Mouse (Mus musculus) testis, adult 10 weeks (tissue): ENCODE measurements around the gene Ankrd24. TPM values are rescaled to one million over a fixed set of nuclear protein-coding genes. Genes with fewer than 3 reads are reported as not detected.

Experiments
- polyA plus RNA-seq: library from polyadenylated mRNA; stranded (reverse); fragments of 350-450 nt; fragmentation: Illumina TruSeq; extraction: RNeasy Lipid Tissue Mini Kit (QIAGEN cat#74804); gene quantifications from one replicate; pipeline ENCODE4 v1.2.3, GENCODE M21; 2014; ENCODE audit warnings: low read depth, low replicate concordance

Ankrd24 gene
- polyA plus RNA-seq, result 1.0 TPM

GRCm38 (mm10) chr10:81628390-81628789 is at the start of gene Ankrd24:
TSS of gene Ankrd24 (plus strand) at chr10:81628540.

DNA sequence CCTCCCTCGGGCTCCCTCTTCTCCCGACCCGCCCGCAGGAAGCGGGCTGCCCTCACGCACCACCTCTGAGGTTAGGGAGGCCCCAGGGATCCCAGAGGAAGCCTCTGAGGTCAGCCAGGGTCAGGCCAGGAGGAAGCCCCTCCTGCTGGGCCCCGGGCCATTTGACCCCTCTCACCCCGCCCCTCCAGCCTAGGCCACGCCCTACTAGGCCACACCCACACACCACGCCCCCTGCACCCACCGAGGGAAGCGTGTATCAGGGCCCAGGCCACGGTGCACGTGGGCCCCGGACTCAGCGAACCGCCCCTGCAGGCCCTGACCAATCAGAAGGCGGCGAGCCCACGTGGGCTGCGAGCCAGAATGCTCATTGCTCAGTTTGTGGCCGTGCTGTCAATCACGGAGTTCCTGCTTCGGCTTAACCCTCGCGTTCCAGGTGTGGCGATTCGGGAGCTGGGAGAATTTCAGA is 27.6 kb upstream of the Ankrd24 start, which contains the start of gene Tle6:
Tle6 (minus strand) TSS at position 336 of the 466 bp plus-strand sequence.

GRCm38 (mm10) chr10:81605974-81606751 is 22.2 kb upstream of the Ankrd24 start, which contains the start of gene BC025920:
TSS of gene BC025920 (plus strand) at chr10:81606270.

DNA sequence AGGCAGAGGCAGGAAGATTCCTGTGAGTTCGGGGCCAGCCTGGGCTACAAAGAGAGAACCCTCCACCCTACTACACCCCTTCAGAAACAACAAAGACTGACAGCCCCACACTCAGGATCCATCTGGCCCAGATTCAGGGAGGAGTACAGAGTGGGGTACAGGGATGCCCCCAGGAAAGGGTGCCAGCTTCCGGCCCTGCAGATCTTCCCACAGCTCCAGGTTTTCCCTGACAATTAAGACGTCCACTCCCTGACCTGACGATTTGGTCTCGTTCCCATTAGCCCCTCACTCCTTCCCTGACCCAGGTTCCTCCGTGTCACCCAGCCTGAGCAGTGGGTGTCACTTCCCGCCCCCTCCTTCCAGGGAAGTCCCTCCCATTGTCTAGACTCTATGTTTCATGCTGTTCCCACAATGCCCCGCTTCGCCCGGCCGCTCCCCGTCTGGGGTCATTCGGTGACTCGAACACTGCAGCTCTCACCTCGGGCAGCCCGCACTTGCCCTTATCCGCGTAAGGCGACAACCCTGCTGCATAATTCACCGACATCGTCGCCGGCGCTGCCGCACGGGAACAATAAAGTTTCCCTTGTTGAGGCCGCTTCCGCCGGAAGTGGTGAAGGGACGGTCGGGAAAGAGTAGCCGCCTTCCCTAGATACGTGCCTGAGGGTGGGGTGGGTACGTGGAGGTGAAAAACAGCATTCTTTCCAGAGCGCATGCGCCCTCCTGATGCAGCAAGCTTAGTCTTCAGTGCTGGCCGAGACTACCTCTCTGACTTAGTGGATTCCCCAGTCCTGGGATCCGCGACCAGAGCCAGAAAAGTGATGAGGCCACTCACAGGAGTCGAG is 1.1 kb upstream of the Ankrd24 start, which contains the start of gene Sirt6:
Sirt6 (minus strand) TSS at position 804 of the 842 bp plus-strand sequence.

GRCm38 (mm10) chr10:81648803-81649775 is 20.7 kb downstream of the Ankrd24 start, which contains the start of gene Gm10778:
TSS of gene Gm10778 (plus strand) at chr10:81649059.

Other genes with a start within 250 kb of the Ankrd24 start
- not detected for gene Dohh, start 244.1 kb upstream of the Ankrd24 start, polyA plus RNA-seq
- gene Gm48551, start 244.1 kb upstream of the Ankrd24 start, polyA plus RNA-seq, result 0.20 TPM
- gene Gm48552, start 239.5 kb upstream of the Ankrd24 start, polyA plus RNA-seq, result not detected
- gene Smim24, start 235.5 kb upstream of the Ankrd24 start, polyA plus RNA-seq, result 273 TPM
- 3.2 TPM for gene Nfic, start 172.9 kb upstream of the Ankrd24 start, polyA plus RNA-seq
- gene Celf5, start 145.8 kb upstream of the Ankrd24 start, polyA plus RNA-seq, result 4.3 TPM
- not detected for gene Ncln, start 132.1 kb upstream of the Ankrd24 start, polyA plus RNA-seq
- not detected for gene S1pr4, start 128.4 kb upstream of the Ankrd24 start, polyA plus RNA-seq
- gene Gna15, start 104.3 kb upstream of the Ankrd24 start, polyA plus RNA-seq, result not detected
- 1.9 TPM for gene Gna11, start 83.3 kb upstream of the Ankrd24 start, polyA plus RNA-seq
- 4.5 TPM for gene Aes, start 69.1 kb upstream of the Ankrd24 start, polyA plus RNA-seq
- 1.5 TPM for gene Tle2, start 54.0 kb upstream of the Ankrd24 start, polyA plus RNA-seq
- gene Tle6, start 27.5 kb upstream of the Ankrd24 start, polyA plus RNA-seq, result 0.90 TPM
- gene BC025920, start 22.3 kb upstream of the Ankrd24 start, polyA plus RNA-seq, result 0.90 TPM
- not detected for gene Sirt6, start 743 bp upstream of the Ankrd24 start, polyA plus RNA-seq
- 6.5 TPM for gene Gm10778, start 20.5 kb downstream of the Ankrd24 start, polyA plus RNA-seq
- gene Zfp433, start 76.3 kb downstream of the Ankrd24 start, polyA plus RNA-seq, result 20.2 TPM
- 11.6 TPM for gene Gm3055, start 142.6 kb downstream of the Ankrd24 start, polyA plus RNA-seq
- 3.0 TPM for gene Gm4767, start 183.6 kb downstream of the Ankrd24 start, polyA plus RNA-seq
- 13.4 TPM for gene Gm32687, start 235.4 kb downstream of the Ankrd24 start, polyA plus RNA-seq